Mouse (Mus musculus) thymus, postnatal 4 days (tissue): ENCODE data around the gene Gm9922.

Experiments used
- DNase-seq: peaks from one replicate; pipeline ENCODE4 v3.0.0; 2021

The Gm9922 gene

GRCm38 (mm10) chr14:101729237-101729971 is at the start of gene Gm9922, which contains the start of gene Lmo7:
Gm9922 (minus strand) TSS chr14:101729814.
Lmo7 (plus strand) TSS chr14:101729957.
- DNase-seq: peak; percentile 37

- no peak for DNase-seq
Observed at GRCm38 (mm10) chr14:101778426-101778825, 48.8 kb upstream of the Gm9922 start.

GRCm38 (mm10) chr14:101777129-101777493 is 47.5 kb upstream of the Gm9922 start:
- DNase-seq: no peak

GRCm38 (mm10) chr14:101776296-101777128 is 46.9 kb upstream of the Gm9922 start:
- DNase-seq: no peak

GRCm38 (mm10) chr14:101774631-101775030 is 45.0 kb upstream of the Gm9922 start:
- peak; percentile 21 for DNase-seq

GRCm38 (mm10) chr14:101771756-101772155 is 42.1 kb upstream of the Gm9922 start:
- DNase-seq: no peak

GRCm38 (mm10) chr14:101771336-101771735 is 41.7 kb upstream of the Gm9922 start:
- DNase-seq: no peak

GRCm38 (mm10) chr14:101763762-101764295 is 34.2 kb upstream of the Gm9922 start:
- no peak for DNase-seq

- DNase-seq: no peak
Observed at GRCm38 (mm10) chr14:101762267-101762666, 32.7 kb upstream of the Gm9922 start.

- no peak for DNase-seq
Observed at GRCm38 (mm10) chr14:101755425-101755824, 25.8 kb upstream of the Gm9922 start.

GRCm38 (mm10) chr14:101750910-101751309 is 21.3 kb upstream of the Gm9922 start:
- no peak for DNase-seq

GRCm38 (mm10) chr14:101748436-101748835 is 18.8 kb upstream of the Gm9922 start:
- no peak for DNase-seq

GRCm38 (mm10) chr14:101747811-101748210 is 18.2 kb upstream of the Gm9922 start:
- no peak for DNase-seq

GRCm38 (mm10) chr14:101746635-101747034 is 17.0 kb upstream of the Gm9922 start:
- no peak for DNase-seq

- DNase-seq: no peak
Observed at GRCm38 (mm10) chr14:101737501-101737900, 7.9 kb upstream of the Gm9922 start.

GRCm38 (mm10) chr14:101733542-101734303 is 4.1 kb upstream of the Gm9922 start:
- DNase-seq: no peak

GRCm38 (mm10) chr14:101729972-101730692 is 518 bp upstream of the Gm9922 start:
- no peak for DNase-seq

GRCm38 (mm10) chr14:101714414-101714813 is 15.2 kb downstream of the Gm9922 start:
- DNase-seq: no peak

- no peak for DNase-seq
Observed at GRCm38 (mm10) chr14:101707088-101707487, 22.5 kb downstream of the Gm9922 start.

GRCm38 (mm10) chr14:101704479-101704878 is 25.1 kb downstream of the Gm9922 start:
- no peak for DNase-seq

GRCm38 (mm10) chr14:101688406-101688805 is 41.2 kb downstream of the Gm9922 start:
- DNase-seq: no peak

GRCm38 (mm10) chr14:101687696-101688095 is 41.9 kb downstream of the Gm9922 start:
- DNase-seq: no peak
